Mouse (Mus musculus) large intestine, adult 2 months (tissue): ENCODE measurements around the gene Kazn. TPM values are rescaled to one million over a fixed set of nuclear protein-coding genes. Genes with fewer than 3 reads are reported as not detected.

Experiments
- DNase-seq: peaks from one replicate; pipeline ENCODE4 v3.0.0-alpha.2; 2012; ENCODE audit warnings: low read depth, low spot score
- WGBS: fragments of 180-500 bp; shearing (Covaris S2); methylation state at CpG from one replicate; pipeline ENCODE4 v1.1.7; 2018; 5-methylcytosine and 5-hydroxymethylcytosine counted together
- polyA plus RNA-seq: library from polyadenylated mRNA; depleted of rRNA; stranded (reverse); fragments of >200 nt; gene quantifications from 2 replicates; pipeline ENCODE4 v1.2.3, GENCODE M21; 2012

The Kazn gene
- polyA plus RNA-seq, 1 experiment, result 7.3 TPM

DNA sequence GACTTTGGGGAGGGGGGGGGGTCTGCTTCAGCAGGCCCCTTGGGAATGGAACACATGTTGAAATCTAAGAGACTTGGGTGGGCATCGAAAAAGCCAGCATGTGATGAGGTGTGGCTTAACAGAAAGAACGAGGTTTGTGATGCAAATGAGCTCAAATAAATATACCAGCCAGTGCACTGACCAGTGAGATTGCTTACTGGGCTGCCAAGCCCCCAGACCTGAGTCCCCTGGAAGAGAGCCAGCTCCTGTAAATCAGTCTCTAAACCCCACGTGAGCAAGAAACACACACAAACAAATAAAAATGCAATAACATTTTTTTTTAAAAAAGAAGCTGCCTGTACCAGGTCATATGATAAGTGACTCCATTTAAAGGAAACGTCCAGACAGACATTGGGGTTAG, 172.6 kb downstream of the Kazn start:
- no peak for DNase-seq
- 48% methylated on average over 4 of the region's 4 CpGs for WGBS

GRCm38 (mm10) chr4:142065835-142066234, 173.4 kb downstream of the Kazn start:
- no peak for DNase-seq
- 24% methylated on average over 6 of the region's 6 CpGs for WGBS

DNA sequence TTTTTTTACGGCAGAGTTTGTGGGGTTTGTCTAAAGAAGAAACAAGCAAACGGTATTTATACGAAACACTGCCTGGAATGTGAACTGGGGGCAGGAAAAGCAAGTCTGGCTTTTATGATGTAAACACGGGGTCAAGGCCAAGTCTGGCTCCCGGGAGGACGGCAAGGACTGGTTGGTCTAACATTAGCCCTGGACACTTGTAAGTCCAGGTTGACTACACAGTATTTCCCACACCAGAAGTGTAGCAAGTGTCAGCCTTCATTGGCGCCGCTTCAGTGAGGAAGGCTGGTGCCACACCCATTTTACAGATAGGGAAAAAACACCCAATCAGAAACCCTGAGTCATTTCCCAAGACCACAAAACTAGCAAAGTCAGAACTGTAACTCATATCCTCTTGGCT, 173.9 kb downstream of the Kazn start:
- DNase-seq, result no peak
- WGBS, result 19% methylated on average over 8 of the region's 8 CpGs

DNA sequence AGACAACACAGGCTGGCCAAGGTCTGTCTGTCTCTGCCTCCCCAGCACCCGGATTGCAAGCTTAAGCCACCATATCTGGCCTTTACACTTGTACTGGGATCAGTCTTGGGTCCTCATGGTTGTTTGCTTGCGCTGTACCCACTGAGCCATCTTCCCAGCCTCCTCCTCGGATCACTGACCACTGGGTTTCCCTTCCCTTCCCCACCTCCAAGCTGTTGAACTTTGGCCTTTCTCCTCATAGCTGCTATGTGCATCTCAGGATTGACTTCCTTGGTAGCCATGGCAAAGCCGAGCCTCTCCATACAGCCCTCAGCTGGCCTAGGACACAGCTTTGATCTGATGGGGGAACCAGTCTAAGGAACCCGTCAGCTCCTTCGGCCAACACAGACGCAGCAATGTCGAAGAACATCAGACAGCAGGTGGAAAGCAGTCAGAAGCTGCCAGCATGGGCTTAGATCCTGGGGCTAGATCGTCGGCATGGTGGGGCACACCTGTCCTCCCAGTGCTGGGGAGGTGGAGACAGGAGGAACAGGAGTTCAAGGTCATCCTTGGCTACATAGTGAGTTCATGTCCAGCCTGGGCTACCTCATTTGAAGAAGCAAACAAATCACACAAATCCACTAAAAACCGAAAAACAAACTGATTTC, 174.5 kb downstream of the Kazn start:
- 68% methylated on average over 11 of the region's 11 CpGs for WGBS
- no peak for DNase-seq

- DNase-seq, result no peak
Measured at GRCm38 (mm10) chr4:142063057-142063534, 176.1 kb downstream of the Kazn start.

GRCm38 (mm10) chr4:142061485-142062240, 177.5 kb downstream of the Kazn start:
- DNase-seq, result no peak
- 79% methylated on average over 23 of the region's 23 CpGs for WGBS

More at GRCm38 (mm10) chr4:142063057-142063534, 176.1 kb downstream of the Kazn start:
- 39% methylated on average over 8 of the region's 8 CpGs for WGBS

DNA sequence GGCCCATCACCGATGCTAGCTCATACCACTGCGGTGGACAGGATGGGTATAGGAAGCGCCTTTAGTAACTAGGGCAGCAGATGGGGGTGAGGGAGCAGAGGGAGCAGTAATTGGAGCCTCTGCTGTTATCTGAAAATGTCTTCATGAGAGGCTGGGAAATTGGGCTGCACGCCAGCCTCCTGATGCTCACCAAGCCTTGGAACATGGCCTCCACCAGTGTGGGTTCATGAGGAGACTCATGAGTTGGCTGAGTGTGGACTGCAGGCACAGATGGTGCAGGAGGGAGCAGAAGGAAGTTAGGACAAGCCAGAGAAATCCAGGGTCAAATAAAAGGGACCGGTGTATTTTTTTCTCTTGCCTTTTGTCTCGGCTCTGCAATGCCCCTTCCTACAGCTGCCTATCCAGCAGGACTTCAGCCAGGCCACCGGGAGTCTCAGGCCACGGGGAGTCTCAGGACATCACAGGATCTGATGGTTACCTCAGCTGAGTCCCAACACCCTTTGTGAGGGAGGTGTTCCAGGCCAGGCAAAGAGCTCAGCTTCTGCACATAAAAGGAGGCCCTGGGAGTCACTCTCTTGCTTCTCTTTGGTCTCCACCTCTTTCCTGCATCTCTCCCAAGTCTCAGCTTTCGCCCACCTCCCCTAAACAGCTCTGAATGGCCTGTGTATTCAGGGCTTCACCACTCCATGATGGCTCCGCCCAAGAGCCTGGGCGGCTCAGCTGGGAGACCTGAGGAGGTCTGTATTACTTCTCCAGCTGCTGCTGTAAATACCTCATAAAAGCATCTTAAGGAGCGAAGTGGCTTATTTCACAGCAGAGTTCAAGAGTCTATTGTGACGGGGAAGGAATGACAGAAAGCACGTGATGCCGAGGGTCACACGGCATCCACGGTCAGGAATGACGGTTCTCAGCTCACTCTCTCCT, 178.5 kb downstream of the Kazn start:
- no peak for DNase-seq
- WGBS, result 43% methylated on average over 18 of the region's 18 CpGs

- 68% methylated on average over 8 of the region's 8 CpGs for WGBS
- no peak for DNase-seq
Measured at GRCm38 (mm10) chr4:142059841-142060193, 179.4 kb downstream of the Kazn start.

- 87% methylated on average over 13 of the region's 13 CpGs for WGBS
- no peak for DNase-seq
Measured at GRCm38 (mm10) chr4:142059113-142059840, 179.9 kb downstream of the Kazn start.

DNA sequence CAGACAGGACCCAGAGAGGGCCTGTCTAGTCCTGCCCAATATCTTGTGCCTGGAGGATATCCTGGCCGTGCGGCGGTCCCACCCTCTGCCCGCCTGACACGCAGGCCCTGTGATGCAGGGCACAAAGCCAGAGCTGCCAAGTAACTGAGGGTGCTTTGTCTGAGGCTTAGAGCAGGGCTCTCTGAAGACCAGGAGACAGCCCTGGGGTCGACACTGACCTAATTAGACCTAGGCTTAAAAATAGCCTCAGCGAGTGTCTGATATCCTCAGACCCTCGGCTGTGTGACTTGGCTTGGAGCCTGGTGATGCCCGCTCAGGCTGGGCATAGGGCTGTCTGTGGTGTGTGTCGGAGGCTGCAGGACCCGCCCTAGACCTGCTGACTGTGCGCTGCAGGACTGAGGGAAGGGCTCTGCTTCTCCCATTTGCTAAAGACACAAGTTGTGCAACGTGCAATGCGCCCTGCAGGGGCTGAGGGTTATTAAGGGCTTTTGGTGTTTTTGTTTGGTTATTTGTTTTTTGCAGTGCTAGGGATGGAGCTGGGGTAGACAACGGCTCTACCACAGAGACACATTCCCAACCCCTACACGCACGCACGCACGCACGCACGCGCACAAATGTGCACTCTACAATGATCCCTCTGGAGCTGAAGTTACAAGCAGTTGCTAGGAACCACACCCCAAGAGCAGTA, 181.5 kb downstream of the Kazn start:
- 85% methylated on average over 22 of the region's 22 CpGs for WGBS
- DNase-seq, result no peak

DNA sequence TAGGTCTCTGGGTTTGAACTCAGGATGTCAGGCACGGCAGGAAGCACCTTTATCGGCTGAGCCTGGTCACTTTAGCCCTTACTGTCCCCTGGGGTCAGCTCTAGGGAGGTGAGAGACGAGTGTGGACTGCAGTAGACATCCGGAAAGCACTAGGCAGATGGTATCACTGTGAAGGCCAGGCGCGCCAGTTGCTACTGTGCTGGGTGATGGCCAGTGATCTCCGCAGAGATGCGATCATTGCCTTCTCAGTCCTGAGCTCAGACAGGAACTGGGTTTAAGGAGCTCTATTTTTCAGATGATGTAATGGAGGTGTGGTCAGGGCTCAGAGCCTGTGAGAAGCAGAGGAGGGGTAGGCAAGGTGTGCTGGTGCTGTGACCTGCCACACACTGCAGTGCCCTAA, 183.6 kb downstream of the Kazn start:
- no peak for DNase-seq
- 89% methylated on average over 8 of the region's 8 CpGs for WGBS

DNA sequence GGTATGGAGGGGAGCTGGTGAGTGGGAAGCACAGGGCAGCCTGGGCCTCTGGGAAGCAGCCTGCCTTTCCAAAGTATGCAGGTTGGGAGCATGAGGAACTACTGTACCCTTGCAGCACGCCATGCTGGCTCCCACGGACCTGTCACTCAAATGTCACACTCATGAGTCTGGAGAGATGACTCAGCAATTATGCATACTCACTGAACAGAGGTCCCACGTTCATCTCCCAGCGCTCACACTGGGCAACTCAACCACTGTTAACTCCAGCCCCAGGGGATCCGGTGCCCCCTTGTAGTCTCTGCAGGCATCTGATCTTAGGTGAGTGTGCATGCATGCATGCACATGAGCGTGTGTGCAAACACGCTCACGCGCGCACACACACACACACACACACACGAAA, 184.6 kb downstream of the Kazn start:
- WGBS, result 84% methylated on average over 11 of the region's 11 CpGs
- no peak for DNase-seq

DNA sequence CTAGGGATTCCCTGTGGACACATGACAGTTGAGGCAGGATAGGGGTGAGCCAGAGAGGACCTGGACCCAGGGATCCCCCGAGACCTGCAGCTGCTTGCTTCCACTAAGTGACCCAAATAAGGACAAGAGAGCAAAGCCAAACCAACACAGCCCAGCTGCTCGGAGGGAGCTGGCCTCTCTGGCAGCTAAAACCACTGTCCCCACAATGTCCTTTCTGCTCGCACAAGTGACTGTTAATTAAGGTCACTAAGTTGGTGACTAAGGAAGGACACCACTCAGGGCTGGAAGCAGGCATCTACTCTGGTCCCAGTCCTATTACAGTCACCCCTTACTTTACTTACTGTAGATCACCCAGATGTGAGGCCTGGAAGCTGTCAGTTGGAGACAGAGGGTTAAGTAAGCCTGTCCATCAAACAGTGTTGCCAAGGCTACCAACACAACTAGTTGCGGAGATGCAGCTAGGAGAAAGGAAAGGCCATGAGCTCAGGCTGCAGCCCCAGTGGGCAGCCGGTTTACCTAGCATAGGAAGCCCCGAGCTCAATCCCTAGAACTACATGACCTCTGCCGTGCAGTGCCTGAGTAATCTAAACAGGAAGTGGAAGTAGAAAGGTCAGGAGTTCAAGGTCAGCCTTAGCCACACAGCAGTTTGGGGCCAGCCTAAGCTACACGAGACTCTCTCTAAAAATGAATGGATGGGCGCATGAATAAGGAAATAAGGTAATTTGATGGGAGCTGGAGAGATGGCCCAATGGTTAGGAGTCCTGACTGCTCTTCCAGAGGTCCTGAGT, 185.3 kb downstream of the Kazn start:
- no peak for DNase-seq
- WGBS, result 43% methylated on average over 9 of the region's 9 CpGs

DNA sequence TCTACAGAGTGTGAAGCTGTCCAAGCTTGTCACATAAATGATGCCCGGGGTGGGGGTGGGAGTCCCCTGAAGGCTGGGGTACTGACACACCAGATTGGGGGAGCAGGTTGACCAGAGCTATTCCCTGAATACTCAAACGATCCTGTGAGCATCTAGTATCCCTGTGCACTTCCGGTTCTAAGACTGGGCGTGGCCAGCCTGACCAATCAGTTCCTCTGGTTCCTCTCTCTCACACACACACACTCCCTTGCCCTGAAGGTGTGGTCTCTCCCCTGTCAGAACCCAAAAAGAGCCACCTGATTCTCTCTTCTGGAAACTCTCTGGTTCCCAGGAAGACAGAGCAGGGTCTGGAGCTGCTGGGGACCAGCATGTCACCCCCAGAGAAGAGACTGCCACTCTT, 185.9 kb downstream of the Kazn start:
- DNase-seq, result no peak
- 18% methylated on average over 4 of the region's 4 CpGs for WGBS

GRCm38 (mm10) chr4:142052391-142053132, 186.6 kb downstream of the Kazn start:
- WGBS, result 31% methylated on average over 22 of the region's 22 CpGs
- no peak for DNase-seq
